Mouse (Mus musculus): ENCODE results near the gene Slc6a9. TPM values are rescaled to one million over a fixed set of nuclear protein-coding genes. Genes with fewer than 3 reads are reported as not detected.

The Slc6a9 gene
- total and polyA plus RNA-seq, 2 experiments from 2014 or later: 33.7 to 35.0 TPM

- WGBS: 82% methylated on average over 6 of the region's 6 CpGs
- no peaks in the 10 kb centered on the region for H3K4me1 ChIP-seq (ENCODE audit: insufficient read depth)
- TF ChIP-seq CTCF (IDR thresholded peaks at IDR 0.05; ENCODE audit: low read depth): no peak
- no peak overlapping the region for H3K4me3 ChIP-seq (ENCODE audit: low read depth, low read length)
- H3K4me2 ChIP-seq (ENCODE audit: low read depth): no peak overlapping the region
- H3K27me3 ChIP-seq (ENCODE audit: insufficient read depth, low read length): no peaks in the 10 kb centered on the region
- DNase-seq (no peak), ATAC-seq (no peak)
- no peak overlapping the region for H3K9ac ChIP-seq
- H3K36me3 ChIP-seq (ENCODE audit: insufficient read depth): no peaks in the 10 kb centered on the region
- no peak overlapping the region for H3K27ac ChIP-seq (ENCODE audit: low read depth, low read length)
- H3K9me3 ChIP-seq (ENCODE audit: low read length): no peaks in the 10 kb centered on the region
These were observed 5.1 kb downstream of the Slc6a9 start for GRCm38 (mm10) chr4:117839366-117839765.

GRCm38 (mm10) chr4:117840821-117841220 lies 6.5 kb downstream of the Slc6a9 start:
- Histone ChIP-seq H3K27ac (ENCODE audit: low read depth, low read length) (no peak overlapping the region), H3K27me3 (ENCODE audit: insufficient read depth, low read length) (no peaks in the 10 kb centered on the region), H3K4me3 (ENCODE audit: low read depth, low read length) (no peak overlapping the region), H3K36me3 (ENCODE audit: insufficient read depth) (no peaks in the 10 kb centered on the region), H3K4me2 (ENCODE audit: low read depth) (no peak overlapping the region), H3K9me3 (ENCODE audit: low read length) (no peaks in the 10 kb centered on the region), H3K9ac (no peak overlapping the region), H3K4me1 (ENCODE audit: insufficient read depth) (no peaks in the 10 kb centered on the region)
- no peak for DNase-seq
- 91% methylated on average over 5 of the region's 5 CpGs for WGBS
- no peak for TF ChIP-seq CTCF (IDR thresholded peaks at IDR 0.05; ENCODE audit: low read depth)
- ATAC-seq: no peak

GRCm38 (mm10) chr4:117841566-117841965 lies 7.3 kb downstream of the Slc6a9 start:
- no peak for ATAC-seq
- 72% methylated on average over 3 of the region's 3 CpGs for WGBS
- no peaks in the 10 kb centered on the region for H3K4me1 ChIP-seq (ENCODE audit: insufficient read depth)

GRCm38 (mm10) chr4:117843101-117843500 lies 8.8 kb downstream of the Slc6a9 start:
- Histone ChIP-seq H3K9me3 (ENCODE audit: low read length) (no peaks in the 10 kb centered on the region), H3K27me3 (ENCODE audit: insufficient read depth, low read length) (no peaks in the 10 kb centered on the region), H3K4me2 (ENCODE audit: low read depth) (no peak overlapping the region), H3K4me3 (ENCODE audit: low read depth, low read length) (no peak overlapping the region), H3K4me1 (ENCODE audit: insufficient read depth) (no peaks in the 10 kb centered on the region), H3K9ac (no peak overlapping the region), H3K27ac (ENCODE audit: low read depth, low read length) (no peak overlapping the region), H3K36me3 (ENCODE audit: insufficient read depth) (no peaks in the 10 kb centered on the region)
- ATAC-seq (no peak), DNase-seq (no peak)
- TF ChIP-seq CTCF (IDR thresholded peaks at IDR 0.05; ENCODE audit: low read depth): no peak
- 80% methylated on average over 5 of the region's 5 CpGs for WGBS

More at GRCm38 (mm10) chr4:117841566-117841965, 7.3 kb downstream of the Slc6a9 start:
- TF ChIP-seq CTCF (IDR thresholded peaks at IDR 0.05; ENCODE audit: low read depth): no peak
- Histone ChIP-seq H3K27me3 (ENCODE audit: insufficient read depth, low read length) (no peaks in the 10 kb centered on the region), H3K9ac (no peak overlapping the region), H3K4me2 (ENCODE audit: low read depth) (no peak overlapping the region), H3K9me3 (ENCODE audit: low read length) (no peaks in the 10 kb centered on the region), H3K27ac (ENCODE audit: low read depth, low read length) (no peak overlapping the region), H3K4me3 (ENCODE audit: low read depth, low read length) (no peak overlapping the region), H3K36me3 (ENCODE audit: insufficient read depth) (no peaks in the 10 kb centered on the region)
- DNase-seq: no peak

GRCm38 (mm10) chr4:117844467-117844866 lies 10.2 kb downstream of the Slc6a9 start:
- DNase-seq: no peak
- no peak overlapping the region for H3K4me3 ChIP-seq (ENCODE audit: low read depth, low read length)
- WGBS: 91% methylated on average over 5 of the region's 5 CpGs
- H3K9me3 ChIP-seq (ENCODE audit: low read length): no peaks in the 10 kb centered on the region
- no peak overlapping the region for H3K27ac ChIP-seq (ENCODE audit: low read depth, low read length)
- TF ChIP-seq CTCF (IDR thresholded peaks at IDR 0.05; ENCODE audit: low read depth): no peak
- no peak overlapping the region for H3K9ac ChIP-seq
- no peaks in the 10 kb centered on the region for H3K36me3 ChIP-seq (ENCODE audit: insufficient read depth)
- H3K4me2 ChIP-seq (ENCODE audit: low read depth): no peak overlapping the region
- ATAC-seq: no peak
- no peaks in the 10 kb centered on the region for H3K4me1 ChIP-seq (ENCODE audit: insufficient read depth)
- no peaks in the 10 kb centered on the region for H3K27me3 ChIP-seq (ENCODE audit: insufficient read depth, low read length)

GRCm38 (mm10) chr4:117845316-117845715 lies 11.0 kb downstream of the Slc6a9 start:
- H3K4me1 ChIP-seq (ENCODE audit: insufficient read depth): no peaks in the 10 kb centered on the region
- DNase-seq (no peak), ATAC-seq (no peak)
- no peak overlapping the region for H3K27ac ChIP-seq (ENCODE audit: low read depth, low read length)
- TF ChIP-seq CTCF (IDR thresholded peaks at IDR 0.05; ENCODE audit: low read depth): no peak
- H3K9ac ChIP-seq: no peak overlapping the region
- H3K9me3 ChIP-seq (ENCODE audit: low read length): no peaks in the 10 kb centered on the region
- no peak overlapping the region for H3K4me2 ChIP-seq (ENCODE audit: low read depth)
- H3K4me3 ChIP-seq (ENCODE audit: low read depth, low read length): no peak overlapping the region
- WGBS: 81% methylated on average over 11 of the region's 11 CpGs
- H3K36me3 ChIP-seq (ENCODE audit: insufficient read depth): no peaks in the 10 kb centered on the region
- H3K27me3 ChIP-seq (ENCODE audit: insufficient read depth, low read length): no peaks in the 10 kb centered on the region

GRCm38 (mm10) chr4:117846261-117846660 lies 12.0 kb downstream of the Slc6a9 start:
- Histone ChIP-seq H3K4me3 (ENCODE audit: low read depth, low read length) (no peak overlapping the region), H3K4me2 (ENCODE audit: low read depth) (no peak overlapping the region), H3K36me3 (ENCODE audit: insufficient read depth) (no peaks in the 10 kb centered on the region), H3K27ac (ENCODE audit: low read depth, low read length) (no peak overlapping the region), H3K4me1 (ENCODE audit: insufficient read depth) (no peaks in the 10 kb centered on the region), H3K27me3 (ENCODE audit: insufficient read depth, low read length) (no peaks in the 10 kb centered on the region), H3K9ac (no peak overlapping the region), H3K9me3 (ENCODE audit: low read length) (no peaks in the 10 kb centered on the region)
- ATAC-seq (no peak), DNase-seq (no peak)
- TF ChIP-seq CTCF (IDR thresholded peaks at IDR 0.05; ENCODE audit: low read depth): no peak
- 95% methylated on average over 4 of the region's 4 CpGs for WGBS

GRCm38 (mm10) chr4:117847011-117847410 lies 12.7 kb downstream of the Slc6a9 start:
- Histone ChIP-seq H3K4me3 (ENCODE audit: low read depth, low read length) (no peak overlapping the region), H3K27me3 (ENCODE audit: insufficient read depth, low read length) (no peaks in the 10 kb centered on the region), H3K9ac (no peak overlapping the region), H3K9me3 (ENCODE audit: low read length) (no peaks in the 10 kb centered on the region), H3K27ac (ENCODE audit: low read depth, low read length) (no peak overlapping the region), H3K36me3 (ENCODE audit: insufficient read depth) (no peaks in the 10 kb centered on the region), H3K4me2 (ENCODE audit: low read depth) (no peak overlapping the region), H3K4me1 (ENCODE audit: insufficient read depth) (no peaks in the 10 kb centered on the region)
- DNase-seq (peak; percentile 52), ATAC-seq (peak; percentile 77)
- no peak for TF ChIP-seq CTCF (IDR thresholded peaks at IDR 0.05; ENCODE audit: low read depth)
- 17% methylated on average over 2 of the region's 2 CpGs for WGBS
